Mouse (Mus musculus): ENCODE data around the gene Pex26. TPM values are rescaled to one million over a fixed set of nuclear protein-coding genes. Genes with fewer than 3 reads are reported as not detected.

Gene Pex26
- total and polyA plus RNA-seq, 3 experiments = 6.9 to 9.9 TPM; not detected in 1

- H3K9me3 ChIP-seq (replicated peaks; ENCODE audit: insufficient read depth, low read length) = no peaks in the 10 kb centered on the region
- H3K36me3 ChIP-seq (ENCODE audit: control insufficient read depth in 1 of 2, insufficient read depth in 2 of 2, low read length in 2 of 2) = no peaks in the 10 kb centered on the region
- no peak overlapping the region for H3K27ac ChIP-seq (ENCODE audit: control insufficient read depth, low read depth, low read length)
- no peaks in the 10 kb centered on the region for H3K79me2 ChIP-seq (ENCODE audit: control insufficient read depth, insufficient read depth, low read length, poor library complexity)
- DNase-seq (ENCODE audit: low read depth, low spot score) = no peak
- peaks cover 0 to 5% of the 10 kb centered on the region in 2 experiments; a peak in 2 of 4 replicates for H3K27me3 ChIP-seq (ENCODE audit: control insufficient read depth in 1 of 2, insufficient read depth in 2 of 2, low read length in 2 of 2)
- no peak for TF ChIP-seq ZKSCAN1 (IDR thresholded peaks at IDR 0.05; ENCODE audit: low read depth, low read length)
- TF ChIP-seq MAZ (IDR thresholded peaks at IDR 0.05; ENCODE audit: low read depth, low read length) = no peak
- TF ChIP-seq JUND (IDR thresholded peaks at IDR 0.05; ENCODE audit: low read depth, low read length) = no peak
- no peak for TF ChIP-seq RCOR1 (IDR thresholded peaks at IDR 0.05; ENCODE audit: low read depth, low read length)
- TF ChIP-seq NELFE (IDR thresholded peaks at IDR 0.05; ENCODE audit: low read depth, low read length) = no peak
- TF ChIP-seq ELF1 (IDR thresholded peaks at IDR 0.05; ENCODE audit: low read depth, low read length) = no peak
- TF ChIP-seq MYB (IDR thresholded peaks at IDR 0.05; ENCODE audit: low read depth, low read length) = no peak
- no peak for TF ChIP-seq MAX (IDR thresholded peaks at IDR 0.05; ENCODE audit: low read length)
- TF ChIP-seq ZNF384 (IDR thresholded peaks at IDR 0.05; ENCODE audit: low read depth, low read length) = no peak
- TF ChIP-seq GATA1 (IDR thresholded peaks at IDR 0.05; ENCODE audit: low read depth, low read length) = no peak
- TF ChIP-seq USF1 (IDR thresholded peaks at IDR 0.05; ENCODE audit: low read depth, low read length) = no peak
- no peak for TF ChIP-seq SMC3 (IDR thresholded peaks at IDR 0.05; ENCODE audit: low read depth, low read length)
- TF ChIP-seq RAD21 (IDR thresholded peaks at IDR 0.05; ENCODE audit: low read depth, low read length) = no peak
- no peak for TF ChIP-seq GABPA (IDR thresholded peaks at IDR 0.05; ENCODE audit: low read depth, low read length)
- TF ChIP-seq MEF2A (IDR thresholded peaks at IDR 0.05; ENCODE audit: extremely low read depth, insufficient replicate concordance, low read depth, low read length, poor library complexity, severe bottlenecking) = no peak
- no peak for TF ChIP-seq TCF12 (IDR thresholded peaks at IDR 0.05; ENCODE audit: low read depth, low read length)
- no peak for TF ChIP-seq CHD2 (IDR thresholded peaks at IDR 0.05; ENCODE audit: low read length)
- no peak for TF ChIP-seq POLR2AphosphoS2 (IDR thresholded peaks at IDR 0.05; ENCODE audit: low read length)
- TF ChIP-seq KAT2A (conservative IDR thresholded peaks at IDR 0.05; ENCODE audit: low read depth, low read length) = no peak
- TF ChIP-seq EP300 (IDR thresholded peaks at IDR 0.05; ENCODE audit: low read depth in 1 of 2, low read length in 2 of 2) = no peak
- H3K4me3 ChIP-seq (ENCODE audit: control insufficient read depth in 1 of 2, insufficient read depth in 1 of 2, low read depth in 2 of 2, low read length in 2 of 2) = no peak overlapping the region
- H3K9ac ChIP-seq (ENCODE audit: control insufficient read depth, low read depth, low read length, poor library complexity, severe bottlenecking) = no peak overlapping the region
- no peaks in the 10 kb centered on the region for H3K4me1 ChIP-seq (ENCODE audit: control insufficient read depth in 1 of 2, insufficient read depth in 2 of 2, low read length in 2 of 2)
Observed at GRCm38 (mm10) chr6:121149420-121149819, 34.0 kb upstream of the Pex26 start.

- H3K36me3 ChIP-seq (ENCODE audit: control insufficient read depth in 1 of 2, insufficient read depth in 2 of 2, low read length in 2 of 2) = no peaks in the 10 kb centered on the region
- no peak overlapping the region for H3K9ac ChIP-seq (ENCODE audit: control insufficient read depth, low read depth, low read length, poor library complexity, severe bottlenecking)
- H3K79me2 ChIP-seq (ENCODE audit: control insufficient read depth, insufficient read depth, low read length, poor library complexity) = no peaks in the 10 kb centered on the region
- TF ChIP-seq RAD21 (IDR thresholded peaks at IDR 0.05; ENCODE audit: low read depth, low read length) (peak; percentile 3; the same call in 1 of the 2 replicates), SMC3 (IDR thresholded peaks at IDR 0.05; ENCODE audit: low read depth, low read length) (peak; percentile 20; the same call in 1 of the 2 replicates), CTCF (IDR thresholded peaks at IDR 0.05 in 2 of 3, conservative IDR thresholded peaks at IDR 0.05 in 1 of 3; ENCODE audit: control insufficient read depth in 1 of 3, insufficient read depth in 1 of 3, low read depth in 2 of 3, low read length in 3 of 3, poor library complexity in 1 of 3, severe bottlenecking in 1 of 3) (peak in 2 of 3 experiments; percentile 6 to 15; a peak in 1 of 6 replicates), MAZ (IDR thresholded peaks at IDR 0.05; ENCODE audit: low read depth, low read length) (no peak)
- no peak overlapping the region for H3K27ac ChIP-seq (ENCODE audit: control insufficient read depth, low read depth, low read length)
- no peak for DNase-seq (ENCODE audit: low read depth, low spot score)
- H3K27me3 ChIP-seq (ENCODE audit: control insufficient read depth in 1 of 2, insufficient read depth in 2 of 2, low read length in 2 of 2) = peaks cover 0 to 5% of the 10 kb centered on the region in 2 experiments; a peak in 2 of 4 replicates
- H3K4me3 ChIP-seq (ENCODE audit: control insufficient read depth in 1 of 2, insufficient read depth in 1 of 2, low read depth in 2 of 2, low read length in 2 of 2) = no peak overlapping the region
- H3K9me3 ChIP-seq (replicated peaks; ENCODE audit: insufficient read depth, low read length) = no peaks in the 10 kb centered on the region
- H3K4me1 ChIP-seq (ENCODE audit: control insufficient read depth in 1 of 2, insufficient read depth in 2 of 2, low read length in 2 of 2) = no peaks in the 10 kb centered on the region
Observed at GRCm38 (mm10) chr6:121150126-121150525, 33.3 kb upstream of the Pex26 start.

Data from MEL (cell line).